Mouse (Mus musculus) cerebellum, adult 2 months (tissue): Measurements from ENCODE around the gene Myo1c.

Source experiments
- CTCF ChIP-seq: fragments of 200-500 bp; IDR thresholded peaks from 2 replicates; pipeline ENCODE4 v1.5.1; 2011; ENCODE audit warnings: low read depth, mild to moderate bottlenecking, control low read depth, low read length, moderate library complexity, borderline replicate concordance; ENCODE audit not compliant: insufficient read depth
- POLR2A ChIP-seq: fragments of 200-500 bp; IDR thresholded peaks from 2 replicates; pipeline ENCODE4 v1.6.1; 2011; ENCODE audit warnings: low read length, control low read depth, borderline replicate concordance; ENCODE audit not compliant: insufficient read depth

DNA sequence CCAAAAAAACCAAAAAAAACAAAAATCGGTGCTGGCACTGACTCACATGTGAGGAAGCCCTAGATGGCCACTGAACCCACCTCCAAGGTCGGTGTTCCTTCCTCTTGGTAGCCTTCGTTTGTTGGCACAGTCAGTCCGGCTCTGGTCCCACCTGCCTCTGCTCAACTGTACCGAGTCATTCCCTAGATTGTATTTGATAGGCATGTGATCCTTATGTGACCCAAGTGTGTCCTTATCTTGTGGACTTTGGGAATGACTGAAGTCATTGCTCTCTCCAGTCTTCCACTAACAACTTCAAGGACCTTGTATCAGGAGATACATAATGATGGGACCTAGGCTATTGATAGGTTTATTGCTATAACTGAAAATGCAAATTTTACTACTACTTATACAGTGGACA is 45.5 kb upstream of the Myo1c start:
- TF ChIP-seq CTCF (no peak), POLR2A (no peak)
